ENCODE assay signal across 16 mouse cellular contexts in genomic region chr11:105466756-105467155, GRCm38 (mm10). TPM values are rescaled to one million over a fixed set of nuclear protein-coding genes. Genes with fewer than 3 reads are reported as not detected.
DNase-seq lines count a peak whose midpoint lies in the region; ATAC-seq and TF ChIP-seq lines count a peak whose summit lies in the region.
"Had no signal": no experiment of that assay in that cellular context is flagged by ENCODE, and none has a peak within 500 bp of the region (broad histone marks: within the 10 kb centered on the region; RNA-seq: fewer than 3 reads in every experiment).

No protein-coding gene starts in this region.

- no peaks in the 10 kb centered on the region for H3K79me2 ChIP-seq in myocyte (ENCODE audit: control insufficient read depth, insufficient read depth)

- H3ac ChIP-seq in myocyte (ENCODE audit: control insufficient read depth, insufficient read length) = no peak overlapping the region

- TF ChIP-seq POLR2A in embryonic fibroblast, embryonic 13.5 days (IDR thresholded peaks at IDR 0.05; ENCODE audit: low read depth, low read length) = no peak
- no peak for TF ChIP-seq POLR2A in myocyte (IDR thresholded peaks at IDR 0.05; ENCODE audit: insufficient read length, low read depth)

- peak overlapping the region; percentile 71 for H3K27ac ChIP-seq in embryonic fibroblast, embryonic 13.5 days (ENCODE audit: insufficient read depth, low read length)

- H3K4me3 ChIP-seq in embryonic fibroblast, embryonic 13.5 days (ENCODE audit: insufficient read depth, low read length) = no peak overlapping the region
- no peak overlapping the region for H3K4me3 ChIP-seq in myocyte

- peak overlapping the region; percentile 41 for H3K4me2 ChIP-seq in myocyte (ENCODE audit: low read depth)

- no peak for TF ChIP-seq CTCF in embryonic fibroblast, embryonic 13.5 days (IDR thresholded peaks at IDR 0.05; ENCODE audit: borderline replicate concordance, insufficient read depth, low read length)

- DNase-seq in heart, adult 18-20 months = peak; percentile 28 to 57
- DNase-seq in heart, postnatal 36 days = no peak
- DNase-seq in lung, postnatal 36 days = peak; percentile 23
- no peak for DNase-seq in lung, adult 18-20 months
- DNase-seq in spleen, adult 12 weeks (ENCODE audit: low spot score) = no peak
- DNase-seq: cerebellum, adult 8-10 months; kidney, adult 18-20 months; thymus, postnatal 4 days had no signal

- intact Hi-C loops in heart, postnatal 36 days (cut with DNase I) = no loop called here

- no peaks in the 10 kb centered on the region for H3K36me3 ChIP-seq in myocyte (ENCODE audit: control insufficient read depth, insufficient read depth)

- peaks cover 21% of the 10 kb centered on the region for H3K4me1 ChIP-seq in embryonic fibroblast, embryonic 13.5 days (ENCODE audit: control insufficient read depth, insufficient read depth, low read length)

- no peak for ATAC-seq in CD4-positive, CD25-positive, alpha-beta regulatory T cell, adult 4 months
- ATAC-seq: midbrain, embryonic 16.5 days had no signal

- no peaks in the 10 kb centered on the region for H3K27me3 ChIP-seq in myocyte (ENCODE audit: control insufficient read depth, insufficient read depth, insufficient read length)

TF ChIP-seq in myocyte, 11 proteins besides CTCF, POLR2A, EP300 and RAD21:
- TF ChIP-seq REST (IDR thresholded peaks at IDR 0.05; ENCODE audit: insufficient read depth, insufficient read length) (no peak), POLR2AphosphoS2 (IDR thresholded peaks at IDR 0.05; ENCODE audit: insufficient read length, low read depth) (no peak), CEBPB (IDR thresholded peaks at IDR 0.05; ENCODE audit: insufficient read depth, poor library complexity, severe bottlenecking) (no peak), MYOG (IDR thresholded peaks at IDR 0.05; ENCODE audit: control insufficient read depth in 1 of 3, insufficient read depth in 1 of 3, insufficient read length in 2 of 3, low read depth in 2 of 3) (no peak), SRF (IDR thresholded peaks at IDR 0.05; ENCODE audit: control insufficient read depth, insufficient read length, low read depth) (no peak), MAX (IDR thresholded peaks at IDR 0.05; ENCODE audit: low read depth) (no peak), TCF3 (IDR thresholded peaks at IDR 0.05; ENCODE audit: insufficient read length, low read depth) (no peak), TCF12 (IDR thresholded peaks at IDR 0.05; ENCODE audit: insufficient read depth, poor library complexity, severe bottlenecking) (no peak), USF1 (IDR thresholded peaks at IDR 0.05; ENCODE audit: low read depth) (no peak), MYOD1 (IDR thresholded peaks at IDR 0.05; ENCODE audit: control insufficient read depth in 1 of 3, insufficient read length in 2 of 3, low read depth in 2 of 3) (no peak), E2F4 (IDR thresholded peaks at IDR 0.05; ENCODE audit: insufficient read depth) (no peak)
TF ChIP-seq in myocyte: peak in this region for 0.

RNA-seq across cellular contexts. Expression of gene March10, which starts 10.2 kb away (rescaled TPM):
- total RNA-seq in heart, adult 18-20 months (2021) = not detected
- total RNA-seq in heart, postnatal 36 days (2021) = not detected
- not detected in 2 replicates for polyA plus RNA-seq in embryonic fibroblast, embryonic 13.5 days (2011; ENCODE audit: insufficient read length, low read depth, missing spikeins)
- 0.13 TPM for polyA plus RNA-seq in myocyte (2012; fragmentation: generic; extraction: Trizol)
- not detected for polyA plus RNA-seq in CD4-positive, CD25-positive, alpha-beta regulatory T cell, adult 4 months (2017; shearing (Covaris generic))
- polyA plus RNA-seq: heart, postnatal 0 days; large intestine, adult 2 months; liver, embryonic 16.5 days; stomach, embryonic 14.5 days had no signal

Comparison
In these comparisons a context has a peak if more than half of its experiments do, and no peak if none do; other contexts are left out.
1. DNase-seq: peak in heart, adult 18-20 months (2 of 2) and lung, postnatal 36 days (single experiment); none in heart, postnatal 36 days (0 of 2), lung, adult 18-20 months (0 of 2) and spleen, adult 12 weeks (single experiment).